In the genomic region with DNA sequence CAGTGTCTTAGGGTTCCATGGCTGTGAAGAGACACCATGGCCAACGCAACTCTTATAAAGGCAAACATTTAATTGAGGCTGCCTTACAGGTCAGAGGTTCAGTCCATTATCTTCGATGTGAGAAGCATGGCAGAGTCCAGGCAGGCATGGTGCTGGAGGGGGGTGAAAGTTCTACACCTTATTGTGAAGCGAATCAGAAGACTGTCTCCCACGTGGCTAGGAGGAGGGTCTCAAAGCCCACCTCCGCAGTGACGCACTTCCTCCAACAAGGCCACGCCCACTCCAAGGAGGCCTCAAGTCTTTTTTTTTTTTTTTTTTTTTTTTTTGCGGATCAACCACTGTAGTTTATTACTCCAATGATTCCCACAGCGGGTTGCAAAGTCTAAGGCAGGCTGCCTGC, we compare ENCODE assay signal across 32 mouse cellular contexts. TPM values are rescaled to one million over a fixed set of nuclear protein-coding genes. Genes with fewer than 3 reads are reported as not detected.
"Had no signal": no experiment of that assay in that cellular context is flagged by ENCODE, and none has a peak within 500 bp of the region (broad histone marks: within the 10 kb centered on the region; RNA-seq: fewer than 3 reads in every experiment).

No protein-coding gene starts in this region.

- H3K27ac ChIP-seq: heart, embryonic 10.5 days; heart, embryonic 13.5 days; heart, embryonic 15.5 days; hindbrain, embryonic 10.5 days; hindbrain, embryonic 12.5 days; hindbrain, embryonic 13.5 days; hindbrain, embryonic 14.5 days; hindbrain, embryonic 15.5 days; hindbrain, postnatal 0 days; intestine, embryonic 15.5 days; kidney, embryonic 15.5 days; kidney, postnatal 0 days; layer of hippocampus, adult 2 months; left cerebral cortex, adult 2 months had no signal

- H3K4me1 ChIP-seq: hindbrain, embryonic 10.5 days; hindbrain, embryonic 12.5 days; intestine, embryonic 15.5 days had no signal

- H3K9ac ChIP-seq: heart, embryonic 12.5 days; heart, embryonic 13.5 days; heart, embryonic 15.5 days; hindbrain, embryonic 12.5 days; hindbrain, embryonic 13.5 days; hindbrain, embryonic 14.5 days; hindbrain, embryonic 15.5 days; intestine, embryonic 15.5 days; kidney, embryonic 15.5 days had no signal

- DNase-seq: heart, postnatal 10 days; heart, postnatal 14 days; heart, postnatal 36 days; heart, postnatal 4 days; kidney, adult 11 months; kidney, adult 18-20 months; kidney, adult 2 months; kidney, adult 8-10 months; kidney, adult 9 months; kidney, postnatal 10 days; kidney, postnatal 14 days; kidney, postnatal 25 days; kidney, postnatal 36 days; kidney, postnatal 4 days; layer of hippocampus, adult 9-11 months; layer of hippocampus, postnatal 36 days had no signal

- H3K9me3 ChIP-seq: heart, embryonic 10.5 days; heart, embryonic 12.5 days; heart, embryonic 13.5 days; heart, embryonic 15.5 days; hindbrain, embryonic 10.5 days; hindbrain, embryonic 12.5 days; hindbrain, embryonic 13.5 days; hindbrain, embryonic 15.5 days; intestine, embryonic 15.5 days; kidney, embryonic 15.5 days had no signal

- H3K27me3 ChIP-seq: heart, embryonic 12.5 days; heart, embryonic 13.5 days; heart, embryonic 15.5 days; hindbrain, embryonic 12.5 days; hindbrain, embryonic 13.5 days; hindbrain, embryonic 15.5 days; intestine, embryonic 15.5 days; kidney, embryonic 15.5 days had no signal

- H3K36me3 ChIP-seq: heart, embryonic 10.5 days; heart, embryonic 12.5 days; heart, embryonic 13.5 days; heart, embryonic 15.5 days; hindbrain, embryonic 10.5 days; hindbrain, embryonic 12.5 days; hindbrain, embryonic 13.5 days; hindbrain, embryonic 15.5 days; intestine, embryonic 15.5 days; kidney, embryonic 15.5 days had no signal

- H3K4me3 ChIP-seq: heart, embryonic 10.5 days; heart, embryonic 12.5 days; heart, embryonic 13.5 days; heart, embryonic 15.5 days; hindbrain, embryonic 10.5 days; hindbrain, embryonic 12.5 days; hindbrain, embryonic 13.5 days; hindbrain, embryonic 15.5 days; intestine, embryonic 15.5 days; kidney, embryonic 15.5 days; layer of hippocampus, adult 2 months; left cerebral cortex, adult 2 months had no signal

RNA-seq across cellular contexts. Expression of a gene that starts 58.1 kb away (rescaled TPM):
- total RNA-seq: hematopoietic stem cell, adult 5-6 weeks had no signal
